ENCODE assay signal across 27 mouse cellular contexts in genomic region chr1:53751144-53751543, GRCm38 (mm10). TPM values are rescaled to one million over a fixed set of nuclear protein-coding genes. Genes with fewer than 3 reads are reported as not detected.
DNase-seq lines count a peak whose midpoint lies in the region; ATAC-seq and TF ChIP-seq lines count a peak whose summit lies in the region.
"Had no signal": no experiment of that assay in that cellular context is flagged by ENCODE, and none has a peak within 500 bp of the region (broad histone marks: within the 10 kb centered on the region; RNA-seq: fewer than 3 reads in every experiment).

No protein-coding gene starts in this region.

- peak; percentile 72; the same call in 1 of the 2 replicates for TF ChIP-seq EP300 in ES-Bruce4 (IDR thresholded peaks at IDR 0.05; ENCODE audit: insufficient read depth, low read depth, low read length)

- H3K27ac ChIP-seq in ES-Bruce4 (ENCODE audit: insufficient read depth, low read length): peak overlapping the region; percentile 99
- peak overlapping the region; percentile 99 for H3K27ac ChIP-seq in ES-E14 (ENCODE audit: insufficient read depth, low read depth, low read length, poor library complexity, severe bottlenecking)
- no peak overlapping the region for H3K27ac ChIP-seq in hindbrain, embryonic 11.5 days (ENCODE audit: low read depth, low read length)
- no peak overlapping the region for H3K27ac ChIP-seq in liver, embryonic 12.5 days
- H3K27ac ChIP-seq: embryonic facial prominence, embryonic 13.5 days; embryonic facial prominence, embryonic 15.5 days; forebrain, embryonic 13.5 days; forebrain, embryonic 15.5 days had no signal

- H3K36me3 ChIP-seq in ES-Bruce4 (ENCODE audit: control insufficient read depth, insufficient read depth, low read length, poor library complexity, severe bottlenecking) (no peaks in the 10 kb centered on the region), ES-E14 (ENCODE audit: control insufficient read depth, insufficient read depth, low read length, poor library complexity, severe bottlenecking) (no peaks in the 10 kb centered on the region)
- H3K36me3 ChIP-seq in splenic B cell, adult 2 months (ENCODE audit: control insufficient read depth, insufficient read depth, low read length, poor library complexity, severe bottlenecking): peaks cover 3% of the 10 kb centered on the region; the same call in 1 of the 2 replicates
- H3K36me3 ChIP-seq in hindbrain, embryonic 11.5 days (ENCODE audit: control insufficient read depth, insufficient read depth, low read length): no peaks in the 10 kb centered on the region
- H3K36me3 ChIP-seq in liver, embryonic 12.5 days: no peaks in the 10 kb centered on the region
- H3K36me3 ChIP-seq: embryonic facial prominence, embryonic 13.5 days; embryonic facial prominence, embryonic 15.5 days; forebrain, embryonic 15.5 days had no signal

- H3K9ac ChIP-seq in ES-Bruce4 (ENCODE audit: low read depth, poor library complexity, severe bottlenecking) (peak overlapping the region; percentile 22; the same call in 1 of the 2 replicates), ES-E14 (ENCODE audit: insufficient read depth, low read depth, low read length, poor library complexity, severe bottlenecking) (peak overlapping the region; percentile 59; the same call in 1 of the 2 replicates)
- no peak overlapping the region for H3K9ac ChIP-seq in hindbrain, embryonic 11.5 days (ENCODE audit: low read depth, low read length)
- H3K9ac ChIP-seq in liver, embryonic 12.5 days: no peak overlapping the region
- H3K9ac ChIP-seq: embryonic facial prominence, embryonic 13.5 days; embryonic facial prominence, embryonic 15.5 days; forebrain, embryonic 13.5 days; forebrain, embryonic 15.5 days; forebrain, postnatal 0 days had no signal

- TF ChIP-seq CTCF in ES-Bruce4 (IDR thresholded peaks at IDR 0.05; ENCODE audit: low read depth, low read length): no peak

- no peak for ATAC-seq in hindbrain, embryonic 11.5 days (ENCODE audit: low FRiP score)
- no peak for ATAC-seq in liver, embryonic 12.5 days
- no peak for ATAC-seq in erythroblast, adult 5-6 weeks (replicated peaks; ENCODE audit: low FRiP score, poor library complexity, severe bottlenecking)
- ATAC-seq: activated CD4-positive, CD25-positive, alpha-beta regulatory T cell, adult 4 months; forebrain, embryonic 13.5 days; forebrain, embryonic 15.5 days; forebrain, postnatal 0 days; Patski had no signal

- no peak overlapping the region for H3K4me2 ChIP-seq in hindbrain, embryonic 11.5 days (replicated peaks; ENCODE audit: low read depth, low read length)
- H3K4me2 ChIP-seq in liver, embryonic 12.5 days: no peak overlapping the region
- H3K4me2 ChIP-seq: embryonic facial prominence, embryonic 13.5 days; embryonic facial prominence, embryonic 15.5 days; forebrain, embryonic 13.5 days; forebrain, embryonic 15.5 days had no signal

- H3K4me3 ChIP-seq in ES-Bruce4 (ENCODE audit: low read depth, low read length) (peak overlapping the region; percentile 45; the same call in 1 of the 2 replicates), ES-E14 (ENCODE audit: insufficient read depth in 1 of 2, low read depth in 1 of 2, low read length in 2 of 2, poor library complexity in 1 of 2, severe bottlenecking in 1 of 2) (peak overlapping the region; percentile 38 to 40)
- no peak overlapping the region for H3K4me3 ChIP-seq in hindbrain, embryonic 11.5 days (ENCODE audit: low read depth, low read length)
- H3K4me3 ChIP-seq in liver, embryonic 12.5 days: no peak overlapping the region
- H3K4me3 ChIP-seq: embryonic facial prominence, embryonic 13.5 days; embryonic facial prominence, embryonic 15.5 days; forebrain, embryonic 13.5 days; forebrain, embryonic 15.5 days had no signal

- peak; percentile 20 for DNase-seq in ES-E14 (ENCODE audit: low read depth, low spot score)
- peak; percentile 58 for DNase-seq in ZHBTc4 (ENCODE audit: low read depth, low spot score)
- peak; percentile 13 for DNase-seq in splenic B cell, adult 2 months (ENCODE audit: low read depth, low spot score)
- DNase-seq in hindbrain, embryonic 11.5 days (ENCODE audit: low spot score): no peak
- no peak for DNase-seq in cerebellum, adult 18-20 months
- DNase-seq: adrenal gland, adult 8-10 months; adrenal gland, postnatal 14 days; adrenal gland, postnatal 36 days; cerebellum, adult 11-12 months; cerebellum, adult 8-10 months; cerebellum, adult 9-11 months; cerebellum, postnatal 14 days; cerebellum, postnatal 36 days; embryo, embryonic 11 days; forebrain, postnatal 0 days had no signal

- in situ Hi-C loops in ES-E14 (cut with MboI; ENCODE audit: low sequenced_read_pairs in 2 of 2, unreplicated experiment in 2 of 2): no loop called here

- 85% methylated on average over 1 of the region's 1 CpGs for WGBS in hindbrain, embryonic 11.5 days
- WGBS in liver, embryonic 12.5 days (ENCODE audit: insufficient replicate concordance): 59% methylated on average over 1 of the region's 1 CpGs

- H3K9me3 ChIP-seq in ES-Bruce4 (replicated peaks; ENCODE audit: control insufficient read depth, insufficient read depth, low read length, poor library complexity, severe bottlenecking): 0 out of 2 replicates have a peak, but pooled peaks cover 3% of the 10 kb centered on the region
- H3K9me3 ChIP-seq in ES-E14 (ENCODE audit: control insufficient read depth, insufficient read depth, low read depth, low read length): no peaks in the 10 kb centered on the region
- H3K9me3 ChIP-seq in hindbrain, embryonic 11.5 days (ENCODE audit: control insufficient read depth, low read length): no peaks in the 10 kb centered on the region
- H3K9me3 ChIP-seq in liver, embryonic 12.5 days (replicated peaks): no peaks in the 10 kb centered on the region
- H3K9me3 ChIP-seq: embryonic facial prominence, embryonic 13.5 days; embryonic facial prominence, embryonic 15.5 days; forebrain, embryonic 13.5 days; forebrain, embryonic 15.5 days had no signal

- TF ChIP-seq POLR2A in ES-Bruce4 (IDR thresholded peaks at IDR 0.05; ENCODE audit: insufficient read depth, low read length): no peak

- no peaks in the 10 kb centered on the region for H3K4me1 ChIP-seq in ES-Bruce4 (ENCODE audit: control insufficient read depth, insufficient read depth, low read length)
- peaks cover 2 to 6% of the 10 kb centered on the region in 2 experiments; a peak in 2 of 4 replicates for H3K4me1 ChIP-seq in ES-E14 (ENCODE audit: control insufficient read depth in 2 of 2, insufficient read depth in 2 of 2, low read length in 2 of 2, poor library complexity in 1 of 2)
- H3K4me1 ChIP-seq in hindbrain, embryonic 11.5 days (replicated peaks; ENCODE audit: control insufficient read depth, insufficient read depth, low read length): no peaks in the 10 kb centered on the region
- H3K4me1 ChIP-seq in liver, embryonic 12.5 days: no peaks in the 10 kb centered on the region
- H3K4me1 ChIP-seq: embryonic facial prominence, embryonic 13.5 days; embryonic facial prominence, embryonic 15.5 days; forebrain, embryonic 15.5 days had no signal

- no peaks in the 10 kb centered on the region for H3K27me3 ChIP-seq in ES-Bruce4 (ENCODE audit: control insufficient read depth, insufficient read depth, low read length, poor library complexity, severe bottlenecking)
- H3K27me3 ChIP-seq in splenic B cell, adult 2 months (ENCODE audit: control insufficient read depth, insufficient read depth, low read length, poor library complexity, severe bottlenecking): no peaks in the 10 kb centered on the region
- H3K27me3 ChIP-seq in hindbrain, embryonic 11.5 days (ENCODE audit: control insufficient read depth, insufficient read depth, low read length): no peaks in the 10 kb centered on the region
- no peaks in the 10 kb centered on the region for H3K27me3 ChIP-seq in liver, embryonic 12.5 days (replicated peaks)
- H3K27me3 ChIP-seq: embryonic facial prominence, embryonic 13.5 days; embryonic facial prominence, embryonic 15.5 days; forebrain, embryonic 13.5 days; forebrain, embryonic 15.5 days; Patski had no signal

TF ChIP-seq in ES-E14, 5 proteins besides CTCF, POLR2A, EP300 and RAD21:
- no peak for TF ChIP-seq ZC3H11A (IDR thresholded peaks at IDR 0.05; ENCODE audit: borderline replicate concordance, low read depth, low read length)

RNA-seq across cellular contexts. Expression of gene Stk17b, which starts 33.9 kb away (rescaled TPM):
- 47.2 and 48.1 TPM in 2 replicates for polyA plus RNA-seq in ES-Bruce4 (2011; ENCODE audit: insufficient read depth, insufficient read length, low read depth, missing spikeins)
- total RNA-seq in ES-E14 (2012; rRNA removed): 5.9 and 10.7 TPM in 2 replicates
- 11.1 and 12.4 TPM in 2 replicates for polyA plus RNA-seq in hindbrain, embryonic 11.5 days (2014; fragmentation: Nextera tagmentation; extraction: Ambion mirVana)
- polyA plus RNA-seq in liver, embryonic 12.5 days (2016; fragmentation: Nextera tagmentation; extraction: Ambion mirVana): 16.5 and 17.9 TPM in 2 replicates
- 85.1 and 135 TPM in 2 replicates for total RNA-seq in erythroblast, adult 5-6 weeks (2015; ENCODE audit: low replicate concordance)
- total RNA-seq in erythroblast, adult 5-6 weeks (2017; ENCODE audit: low replicate concordance): 141 and 179 TPM in 2 replicates

RNA-seq across cellular contexts. Expression of gene Dnah7a, which starts 44.6 kb away (rescaled TPM):
- 1.8 and 2.2 TPM in 2 replicates for polyA plus RNA-seq in ES-Bruce4 (2011; ENCODE audit: insufficient read depth, insufficient read length, low read depth, missing spikeins)
- total RNA-seq in ES-E14 (2012; rRNA removed): 0.53 and 0.98 TPM in 2 replicates
- polyA plus RNA-seq in hindbrain, embryonic 11.5 days (2014; fragmentation: Nextera tagmentation; extraction: Ambion mirVana): 8.5 and 12.2 TPM in 2 replicates
- polyA plus RNA-seq in liver, embryonic 12.5 days (2016; fragmentation: Nextera tagmentation; extraction: Ambion mirVana): 0.01 TPM in 1 of 2 replicates, not detected in the other
- not detected in 2 replicates for total RNA-seq in erythroblast, adult 5-6 weeks (2015; ENCODE audit: low replicate concordance)
- total RNA-seq in erythroblast, adult 5-6 weeks (2017; ENCODE audit: low replicate concordance): under 0.01 and 1.1 TPM in 2 replicates
- total RNA-seq: common myeloid progenitor, adult 5-6 weeks; MEL had no signal
- polyA plus RNA-seq: C2C12 had no signal

Comparison
In these comparisons a context has a peak if more than half of its experiments do, and no peak if none do; other contexts are left out.
1. H3K27ac ChIP-seq: peak in ES-Bruce4 (single experiment) and ES-E14 (single experiment); none in hindbrain, embryonic 11.5 days (single experiment) and liver, embryonic 12.5 days (single experiment).
2. H3K4me3 ChIP-seq: peak in ES-Bruce4 (single experiment) and ES-E14 (2 of 2); none in hindbrain, embryonic 11.5 days (single experiment) and liver, embryonic 12.5 days (single experiment).
3. H3K9ac ChIP-seq: peak in ES-Bruce4 (single experiment) and ES-E14 (single experiment); none in hindbrain, embryonic 11.5 days (single experiment) and liver, embryonic 12.5 days (single experiment).
4. DNase-seq: peak in ES-E14 (single experiment), ZHBTc4 (single experiment) and splenic B cell, adult 2 months (single experiment); none in hindbrain, embryonic 11.5 days (single experiment) and cerebellum, adult 18-20 months (0 of 2).